ENCODE assay signal across 11 mouse cellular contexts in the genomic region with DNA sequence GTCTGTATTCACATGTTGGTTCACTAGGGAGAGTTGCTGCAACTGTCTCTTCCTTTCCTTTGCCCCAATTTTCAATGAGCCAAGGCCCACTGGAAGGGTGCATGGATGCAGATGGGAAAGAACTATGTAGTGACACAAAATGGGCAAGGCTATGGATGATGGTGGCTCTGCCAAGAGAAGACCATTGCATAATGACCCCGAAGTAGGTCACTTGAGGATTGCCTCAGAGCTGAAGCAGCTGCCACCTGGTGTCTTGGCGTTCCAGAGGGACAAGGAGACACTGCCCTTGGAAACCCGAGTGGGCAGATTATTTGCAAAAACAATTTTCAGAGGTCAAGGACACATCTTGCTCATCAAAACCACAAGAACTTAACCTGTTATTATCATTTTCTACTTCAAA. TPM values are rescaled to one million over a fixed set of nuclear protein-coding genes. Genes with fewer than 3 reads are reported as not detected.
DNase-seq lines count a peak whose midpoint lies in the region.
"Had no signal": no experiment of that assay in that cellular context is flagged by ENCODE, and none has a peak within 500 bp of the region (broad histone marks: within the 10 kb centered on the region; RNA-seq: fewer than 3 reads in every experiment).

No protein-coding gene starts in this region.

- peak; percentile 78 for DNase-seq in gastrocnemius, adult 18-20 months (ENCODE audit: low spot score)
- no peak for DNase-seq in gastrocnemius, postnatal 10 days
- DNase-seq in lung, postnatal 14 days = peak; percentile 49
- DNase-seq in lung, postnatal 4 days = no peak
- peak; percentile 41 for DNase-seq in cerebellum, adult 9-11 months
- DNase-seq in skeletal muscle tissue, adult 2 months (ENCODE audit: low read depth, low spot score) = peak; percentile 92
- no peak for DNase-seq in right cerebral cortex, postnatal 25 days
- DNase-seq in spleen, postnatal 36 days (ENCODE audit: low spot score in 2 of 2) = no peak
- DNase-seq: liver, embryonic 13.5 days; right cerebral cortex, adult 18-20 months had no signal

RNA-seq across cellular contexts. Expression of a gene that starts 3.9 kb away (rescaled TPM):
- total RNA-seq in gastrocnemius, adult 18-20 months (2021) = 10 to 100 TPM; 44.0 to 60.2 TPM
- total RNA-seq in gastrocnemius, postnatal 10 days (2021) = 10 to 100 TPM; 53.5 to 60.3 TPM

RNA-seq across cellular contexts. Expression of a gene that starts 56.4 kb away (rescaled TPM):
- not detected for total RNA-seq in gastrocnemius, adult 18-20 months (2021)
- not detected for total RNA-seq in gastrocnemius, postnatal 10 days (2021)
- total RNA-seq: hematopoietic stem cell, adult 5-6 weeks had no signal

Comparison
In these comparisons a context has a peak if more than half of its experiments do, and no peak if none do; other contexts are left out.
1. DNase-seq: peak in gastrocnemius, adult 18-20 months (single experiment), lung, postnatal 14 days (single experiment), cerebellum, adult 9-11 months (single experiment) and skeletal muscle tissue, adult 2 months (single experiment); none in gastrocnemius, postnatal 10 days (single experiment), lung, postnatal 4 days (0 of 2), right cerebral cortex, postnatal 25 days (single experiment) and spleen, postnatal 36 days (0 of 2).